Mouse (Mus musculus) ES-CJ7 (cell line): ENCODE measurements around the gene Sgta.

ENCODE experiments used
- DNase-seq: peaks from one replicate; pipeline ENCODE4 v3.0.0; 2011; ENCODE audit warnings: low read depth, low spot score

Sgta gene

GRCm38 (mm10) chr10:81020207-81020606 lies 39.8 kb downstream of the Sgta start:
- DNase-seq = no peak

DNA sequence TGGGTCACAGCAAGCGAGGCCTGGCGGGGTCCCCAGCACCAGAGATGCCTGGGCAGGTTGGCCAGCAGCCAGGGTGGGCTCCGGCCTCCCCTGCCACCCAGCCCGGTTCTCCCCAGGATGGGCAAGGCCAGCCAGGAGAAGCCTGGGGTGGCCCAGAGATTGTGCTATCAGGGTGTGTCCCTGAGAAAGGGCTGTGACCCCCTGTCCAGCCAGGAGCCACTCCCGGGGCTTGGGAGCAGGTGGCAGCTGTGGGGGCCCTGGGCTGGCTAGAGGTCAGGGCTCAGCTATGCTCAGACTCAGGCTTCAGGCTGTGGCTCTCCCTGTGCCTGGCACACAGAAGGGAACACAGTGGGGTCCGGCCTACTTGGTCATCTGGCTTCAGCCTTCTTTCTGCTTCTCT lies 40.3 kb downstream of the Sgta start:
- no peak for DNase-seq

- peak; percentile 96 for DNase-seq
Measured at GRCm38 (mm10) chr10:81018326-81018725, 41.7 kb downstream of the Sgta start.

- DNase-seq = peak; percentile 71
Measured at GRCm38 (mm10) chr10:81016645-81017044, 43.3 kb downstream of the Sgta start.

GRCm38 (mm10) chr10:81015666-81016065 lies 44.3 kb downstream of the Sgta start:
- DNase-seq = no peak

GRCm38 (mm10) chr10:81014393-81015384 lies 45.3 kb downstream of the Sgta start, which contains the start of gene Gng7:
TSS of gene Gng7 (minus strand) at chr10:81014945.
- peak; percentile 98 for DNase-seq

DNA sequence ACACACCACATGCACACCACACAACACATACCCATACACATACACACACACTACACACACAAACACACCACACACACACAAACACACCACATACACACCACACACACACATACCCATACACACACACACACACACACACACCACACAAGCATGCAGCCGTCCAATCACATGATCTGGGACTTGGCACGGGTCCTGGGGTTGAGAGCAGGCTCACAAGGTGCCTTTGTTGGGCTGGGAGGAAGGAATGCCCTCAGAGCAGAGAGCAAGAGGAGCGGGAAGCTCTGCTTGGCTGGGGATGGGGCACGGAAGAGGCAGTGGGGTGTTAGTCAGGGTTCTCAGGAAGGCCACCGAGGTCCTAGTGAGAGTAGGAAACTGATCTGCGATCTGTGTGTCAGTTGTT lies 49.1 kb downstream of the Sgta start:
- DNase-seq = no peak

- no peak for DNase-seq
Measured at GRCm38 (mm10) chr10:81007240-81007639, 52.7 kb downstream of the Sgta start.

DNA sequence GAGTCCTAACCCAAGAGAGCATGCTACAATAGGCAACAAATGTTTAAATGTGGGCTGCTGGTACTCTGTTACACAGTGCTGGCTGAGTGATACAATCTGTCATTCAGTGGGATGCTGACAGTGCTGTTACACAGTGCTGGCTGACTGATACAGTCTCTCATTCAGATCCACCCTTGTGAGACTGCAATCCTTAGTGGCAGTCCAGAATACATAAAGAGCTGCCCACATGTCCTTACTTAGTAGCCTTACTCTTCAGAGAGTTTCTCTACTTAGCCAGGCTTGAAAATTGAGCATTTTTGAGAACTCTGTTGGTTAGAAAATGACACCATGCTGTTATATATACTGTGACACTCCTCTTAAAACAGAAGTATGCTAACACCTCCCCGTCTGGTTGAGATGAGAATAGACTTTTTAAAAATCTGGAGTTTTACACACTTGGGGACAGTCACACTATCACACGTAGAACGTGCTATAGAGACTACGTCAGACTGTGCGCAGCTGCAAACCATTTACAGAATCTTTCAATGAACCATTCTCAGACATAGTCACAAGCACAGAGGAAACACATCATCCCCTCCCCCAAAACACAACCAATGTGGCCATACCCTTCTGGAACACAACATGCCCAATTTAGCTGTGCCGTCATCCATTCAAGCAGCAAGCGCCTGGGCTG lies 53.8 kb downstream of the Sgta start:
- no peak for DNase-seq

- no peak for DNase-seq
Measured at GRCm38 (mm10) chr10:81001161-81001560, 58.8 kb downstream of the Sgta start.

GRCm38 (mm10) chr10:81000197-81001062 lies 59.6 kb downstream of the Sgta start:
- DNase-seq = no peak

- DNase-seq = peak; percentile 89
Measured at GRCm38 (mm10) chr10:80999362-81000196, 60.4 kb downstream of the Sgta start.

- DNase-seq = peak; percentile 93
Measured at GRCm38 (mm10) chr10:80998778-80999177, 61.2 kb downstream of the Sgta start.

DNA sequence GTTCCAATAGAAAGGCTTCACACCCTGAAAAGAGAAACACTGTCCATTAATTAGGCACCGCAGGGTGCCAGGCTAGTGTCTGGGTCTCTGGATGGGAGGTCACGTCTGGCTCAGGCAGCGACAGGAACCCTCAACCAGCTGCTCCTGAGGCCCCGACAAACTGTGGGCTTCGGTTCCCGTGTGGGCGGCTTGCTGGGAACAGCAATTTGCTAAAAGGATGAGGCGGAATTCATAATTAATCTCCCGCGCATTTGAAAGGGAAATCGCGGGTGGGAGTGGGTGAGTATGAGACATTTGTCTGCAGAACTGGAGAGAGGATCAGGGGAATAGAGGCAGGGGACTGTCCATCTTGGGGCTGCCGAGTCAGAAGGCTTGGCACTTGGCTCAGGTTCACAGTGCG lies 62.0 kb downstream of the Sgta start:
- no peak for DNase-seq

GRCm38 (mm10) chr10:80997332-80997731 lies 62.6 kb downstream of the Sgta start:
- DNase-seq = no peak

DNA sequence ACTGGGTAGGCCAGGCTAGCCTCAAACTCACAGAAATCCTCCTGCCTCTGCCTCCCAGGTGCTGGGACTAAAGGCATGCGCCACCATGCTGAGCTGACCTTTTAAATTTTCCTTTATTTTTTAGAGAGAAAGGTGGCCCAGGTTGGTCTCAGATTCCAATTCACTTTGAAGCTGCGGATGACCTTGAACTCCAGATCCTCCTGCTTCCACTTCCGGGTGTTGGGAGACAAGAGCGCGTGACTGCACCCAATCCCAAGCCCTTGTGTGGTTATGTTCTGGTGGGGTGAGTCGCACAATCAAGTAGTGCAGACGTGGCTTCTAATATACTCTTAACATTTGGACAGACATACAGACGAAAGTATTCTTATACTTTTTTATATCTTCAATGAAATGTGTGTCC lies 63.5 kb downstream of the Sgta start:
- DNase-seq = peak; percentile 42

DNA sequence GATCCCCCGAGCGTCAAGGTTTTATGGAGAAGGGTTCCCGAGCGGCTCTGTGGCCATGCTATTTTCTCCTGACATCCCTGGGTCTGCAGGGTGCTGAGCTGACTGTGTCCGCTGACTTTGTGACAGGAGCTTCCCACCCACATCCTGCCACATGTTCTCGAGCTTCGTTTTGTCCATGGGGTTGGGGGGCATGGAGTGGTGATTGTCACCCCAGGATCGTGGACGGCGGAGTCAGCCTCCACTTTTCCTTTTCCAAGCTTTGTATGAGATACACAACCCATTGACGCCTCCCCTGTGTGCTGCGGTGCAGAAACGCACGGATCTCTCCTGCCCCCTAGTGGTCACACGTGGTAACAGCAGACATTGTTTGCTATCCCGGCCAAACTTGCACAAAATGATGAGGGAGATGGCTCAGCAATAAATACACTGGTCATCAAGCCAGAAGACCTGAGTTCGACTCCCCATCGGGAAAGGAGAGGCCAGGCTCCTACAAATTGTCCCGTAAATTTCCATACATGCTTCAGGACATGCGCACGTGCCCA lies 64.8 kb downstream of the Sgta start:
- DNase-seq = peak; percentile 81

DNA sequence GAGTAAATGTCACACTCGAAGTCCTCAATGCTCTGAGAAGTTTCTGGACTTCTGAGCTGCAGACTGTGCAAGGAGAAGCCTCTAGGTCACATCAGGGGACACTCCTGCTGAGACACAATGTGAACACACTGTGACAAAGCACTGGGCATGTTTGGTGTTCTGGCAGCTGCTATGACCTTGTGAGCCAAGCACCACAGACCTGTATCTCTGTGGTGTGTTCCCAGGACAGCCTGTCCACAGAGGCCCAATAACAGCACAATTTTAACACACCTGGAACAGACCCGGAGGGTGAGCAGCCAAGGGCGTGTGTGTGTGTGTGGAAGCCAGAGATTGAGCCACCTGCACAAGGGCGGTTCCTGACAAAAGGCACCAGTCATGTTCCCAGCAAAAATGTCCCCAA lies 65.4 kb downstream of the Sgta start:
- no peak for DNase-seq
